Mouse (Mus musculus): ENCODE measurements at regions not wholly inside any gene's neighbourhood (a gene's known extent, or its start where the extent isn't known, plus 50 kb on each side); places are given as distances from the start of the nearest gene placed in this dataset.
"Not testable (repeated sequence)": the region's sequence is repeated elsewhere in the genome, so short reads cannot be mapped to it uniquely, and the experiment has no call there.

DNA sequence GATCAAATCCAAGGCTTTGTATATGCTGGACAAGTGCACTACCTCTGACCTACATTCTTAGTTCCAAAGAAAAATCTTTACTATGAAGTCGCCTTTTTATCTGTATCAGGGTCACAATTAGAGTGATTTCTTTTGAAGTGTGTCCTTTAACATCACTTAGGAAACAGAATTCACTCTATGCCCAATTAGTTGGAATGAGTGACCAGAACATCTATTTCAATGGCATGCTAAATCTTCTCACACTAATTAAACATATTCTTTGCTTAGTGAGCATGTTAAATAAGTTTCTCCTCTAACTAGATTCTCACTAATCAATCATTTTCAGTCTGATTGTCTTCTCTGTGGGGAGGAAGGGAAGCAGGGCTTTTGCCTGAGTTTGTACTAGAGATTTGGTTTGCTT is 84.9 kb downstream of the Arl6ip6 start:
- in situ Hi-C loops (cut with MboI, MseI) = no loop called here

DNA sequence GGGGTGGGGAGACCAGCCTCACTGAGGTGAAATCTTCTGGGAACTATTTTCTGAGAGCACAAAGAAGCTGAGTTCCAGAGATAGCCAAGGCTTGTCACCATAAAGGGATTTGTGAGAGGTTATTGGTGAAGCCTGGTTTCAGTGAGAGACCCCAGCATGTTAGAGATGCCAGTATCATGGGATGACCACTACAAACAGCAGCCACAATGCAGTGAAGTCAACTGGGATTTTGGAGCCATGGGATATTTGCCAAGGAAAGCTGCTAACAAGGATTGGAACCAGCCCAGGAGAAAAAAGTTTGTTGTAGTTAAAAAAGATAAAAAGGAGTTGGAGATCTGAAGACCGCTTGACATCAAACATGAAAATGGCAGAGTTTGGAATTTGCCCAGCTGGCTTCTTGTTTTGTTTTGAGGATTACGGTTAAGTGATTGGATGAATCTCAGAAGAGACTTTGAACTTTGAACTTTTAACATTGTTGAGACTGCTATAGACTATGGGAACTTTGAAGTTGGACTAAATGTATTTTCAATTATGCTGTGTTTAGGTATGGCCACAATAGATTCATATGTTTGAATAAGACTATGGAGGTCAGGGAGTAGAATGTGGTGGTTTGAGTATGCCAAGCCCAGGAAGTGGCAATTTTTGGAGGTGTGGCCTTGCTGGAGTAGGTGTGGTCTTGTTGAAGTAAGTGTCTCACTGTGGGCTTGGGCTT is 110.3 kb downstream of the Arl6ip6 start:
- in situ Hi-C loops (cut with MboI, MseI) = no loop called here

DNA sequence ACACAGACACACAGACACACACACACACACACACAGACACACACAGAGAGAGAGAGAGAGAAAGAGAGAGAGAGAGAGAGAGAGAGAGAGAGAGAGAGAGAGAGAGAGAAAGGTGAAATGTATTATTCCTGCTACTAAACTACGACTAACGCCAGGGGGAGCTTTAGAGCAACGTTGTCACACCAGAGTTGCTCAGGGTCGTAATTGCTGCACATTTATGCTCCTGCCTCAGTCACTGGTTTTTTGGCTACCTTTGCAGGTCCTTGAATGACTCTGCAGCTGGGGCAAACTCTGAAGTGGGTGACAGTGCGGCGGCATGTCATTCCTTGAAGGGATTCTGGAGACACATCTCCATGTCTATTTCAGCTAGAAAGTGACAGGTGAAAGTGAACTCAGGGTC is 139.2 kb downstream of the Arl6ip6 start:
- in situ Hi-C loops (cut with MboI, MseI) = no loop called here

DNA sequence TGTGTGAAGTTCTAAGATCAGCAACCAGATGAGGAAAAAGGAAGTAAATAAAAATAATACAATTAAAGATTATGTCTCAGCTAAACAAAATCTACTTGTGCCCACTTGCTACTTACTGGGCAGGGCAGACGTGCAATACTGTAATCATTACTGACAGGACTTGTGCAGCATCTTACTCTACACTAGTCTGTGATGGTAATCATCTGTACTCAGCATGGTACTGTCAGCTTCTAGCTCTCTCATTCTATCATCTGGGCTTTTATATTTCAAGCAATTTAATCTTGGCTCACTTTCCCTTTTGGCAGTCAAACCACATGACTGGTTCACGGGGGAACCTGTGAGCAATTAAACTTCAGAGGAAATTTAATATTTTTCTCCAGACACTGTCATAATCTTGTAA is 167.5 kb downstream of the Arl6ip6 start:
- in situ Hi-C loops (cut with MboI, MseI) = no loop called here

DNA sequence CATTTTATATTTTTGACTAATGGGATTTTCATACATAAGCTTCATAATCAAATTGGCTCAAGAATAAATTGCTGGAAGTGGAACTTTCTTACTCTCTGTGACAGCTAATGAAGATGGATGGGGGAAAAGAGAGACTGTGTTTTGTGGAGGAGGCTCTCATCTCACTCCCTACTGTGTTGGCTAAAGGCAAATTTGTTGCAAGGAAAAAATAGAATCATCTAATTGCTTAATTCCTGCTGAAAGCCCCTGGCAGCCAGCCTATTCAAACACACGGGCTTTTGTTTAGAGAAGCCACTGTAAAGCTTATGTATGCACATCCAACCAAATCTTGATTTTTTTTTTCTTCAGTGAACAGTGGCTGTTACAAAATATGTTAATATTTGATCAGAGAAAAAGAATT is 190.8 kb downstream of the Arl6ip6 start:
- in situ Hi-C loops (cut with MboI, MseI) = loop anchor here in 1 of 2 experiments (10.0 kb wide), 1 partner anchor 882 kb away; no protein-coding TSS in a partner anchor

DNA sequence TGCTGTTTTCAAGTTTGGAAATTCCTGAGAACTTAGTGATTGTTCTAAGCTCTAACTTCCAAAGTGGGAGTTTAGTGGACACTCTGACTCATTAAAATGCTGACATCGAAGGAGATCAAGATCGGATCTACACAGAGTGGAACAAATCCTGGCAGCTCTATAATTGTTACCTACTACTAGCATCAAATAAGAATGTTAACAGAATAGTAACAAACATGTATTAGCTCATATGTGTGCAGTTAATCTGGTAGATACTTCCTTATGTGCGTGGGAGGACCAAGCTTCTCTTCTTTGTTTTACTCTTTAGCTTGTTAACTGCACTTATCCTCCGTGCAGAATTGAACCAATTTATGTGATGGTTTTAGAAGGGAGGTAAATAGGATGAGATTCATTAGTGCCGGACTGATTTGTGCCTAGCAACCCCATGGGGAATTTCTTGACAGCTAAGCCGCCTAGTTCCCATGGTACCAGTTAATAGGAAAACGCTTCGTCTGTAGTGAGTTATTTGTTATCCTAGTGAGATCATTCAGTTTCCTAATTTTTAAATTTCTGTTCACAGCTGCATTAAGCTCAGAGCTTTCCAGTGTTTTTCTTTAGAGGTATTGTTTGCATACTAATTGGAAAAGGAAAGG is 193.1 kb downstream of the Arl6ip6 start:
- in situ Hi-C loops (cut with MboI, MseI) = loop anchor here in 1 of 2 experiments (10.0 kb wide), 1 partner anchor 880 kb away; no protein-coding TSS in a partner anchor

DNA sequence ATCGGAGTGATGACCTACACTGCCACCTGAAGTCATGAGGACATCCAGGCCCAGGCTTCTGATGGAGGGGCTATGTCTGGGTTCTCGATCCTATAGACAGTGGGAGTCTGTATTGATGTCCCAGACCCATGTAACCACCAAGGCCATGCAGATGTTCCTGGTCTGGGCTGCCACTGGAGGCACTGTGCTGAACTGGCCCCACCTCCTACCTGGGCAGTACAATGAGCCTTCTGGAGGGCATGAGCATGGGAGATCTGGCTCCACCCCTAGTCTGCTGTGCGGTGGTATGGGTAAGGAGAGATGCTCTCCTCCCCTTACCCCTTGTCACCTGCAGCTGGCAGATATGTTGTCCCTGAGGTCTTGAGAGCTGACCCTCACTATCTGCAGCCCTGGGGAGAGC is 197.1 kb downstream of the Arl6ip6 start:
- in situ Hi-C loops (cut with MboI, MseI) = loop anchor here in 1 of 2 experiments (10.0 kb wide), 1 partner anchor 876 kb away; no protein-coding TSS in a partner anchor

DNA sequence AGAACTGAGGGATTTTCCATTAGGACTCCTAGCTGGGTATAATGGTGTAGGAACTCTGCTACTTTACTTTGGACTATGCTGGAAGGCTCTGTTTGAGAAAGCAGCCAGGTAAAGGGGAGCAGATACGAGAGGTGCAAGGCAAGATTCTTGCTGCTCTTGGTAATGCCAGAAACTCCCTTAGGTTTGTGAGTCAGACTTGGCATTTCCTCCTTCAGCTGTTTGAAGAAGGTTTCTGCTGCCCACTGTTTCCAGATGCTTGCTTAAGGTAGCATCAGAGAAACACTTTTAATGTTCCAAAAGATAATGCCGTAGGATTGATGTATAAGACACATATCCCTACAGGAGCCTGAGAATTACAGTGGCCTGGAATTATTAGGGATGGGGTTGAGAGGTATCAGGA is 222.9 kb downstream of the Arl6ip6 start:
- in situ Hi-C loops (cut with MboI, MseI) = no loop called here

DNA sequence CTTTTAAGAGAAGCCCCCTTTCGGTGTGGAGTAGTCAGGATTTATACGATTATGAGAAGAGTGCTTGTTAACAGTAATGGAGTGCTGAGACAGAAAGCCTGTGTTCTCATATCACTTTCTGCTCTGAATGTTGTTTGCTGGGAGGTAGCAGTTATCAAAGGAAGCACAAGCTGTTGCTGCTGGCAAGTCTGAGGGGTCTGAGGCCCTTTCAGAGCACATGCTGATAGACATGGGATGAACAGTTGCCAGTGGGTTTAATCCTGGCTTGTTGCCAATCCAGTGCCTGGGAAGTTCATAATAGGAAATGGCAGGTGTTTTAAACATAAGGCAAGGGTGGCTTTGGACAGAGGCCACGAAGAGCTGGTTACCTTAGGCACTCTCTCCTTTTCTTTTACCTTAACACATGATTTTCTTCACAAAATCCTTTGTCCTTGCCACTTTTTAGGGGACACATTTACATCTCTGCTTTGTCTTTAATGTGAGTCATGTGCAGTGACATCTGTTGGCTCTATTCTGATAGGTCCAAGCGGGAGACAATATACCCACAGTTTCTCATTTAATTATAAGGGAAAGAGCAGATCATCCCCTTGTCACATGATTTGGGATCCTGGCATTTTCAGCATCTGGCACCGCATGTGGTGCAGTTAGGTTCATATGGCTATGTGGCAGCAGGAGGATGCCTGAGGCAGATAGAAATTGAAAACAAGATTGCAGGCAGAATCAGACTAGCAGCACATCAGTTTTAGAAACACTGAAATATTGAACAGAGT is 245.7 kb downstream of the Arl6ip6 start:
- in situ Hi-C loops (cut with MboI, MseI) = no loop called here

DNA sequence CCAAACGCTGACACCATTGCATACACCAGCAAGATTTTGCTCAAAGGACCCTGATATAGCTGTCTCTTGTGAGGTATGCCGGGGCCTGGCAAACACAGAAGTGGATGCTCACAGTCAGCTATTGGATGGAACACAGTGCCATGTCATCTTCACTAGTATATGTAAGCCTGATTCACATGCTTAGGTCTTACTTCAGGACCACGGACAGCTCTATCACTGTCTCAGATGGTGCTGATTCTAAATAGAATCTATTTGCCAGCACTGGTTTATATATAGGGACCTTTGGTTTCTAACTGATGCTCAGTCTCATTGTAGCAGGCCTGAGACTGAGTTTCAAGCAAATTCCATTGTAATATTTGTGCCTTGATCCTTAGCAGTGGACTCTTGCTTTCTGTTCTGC is 248.8 kb downstream of the Arl6ip6 start:
- in situ Hi-C loops (cut with MboI, MseI) = loop anchor here in 1 of 2 experiments (10.0 kb wide), 1 partner anchor 526 kb away; no protein-coding TSS in a partner anchor

DNA sequence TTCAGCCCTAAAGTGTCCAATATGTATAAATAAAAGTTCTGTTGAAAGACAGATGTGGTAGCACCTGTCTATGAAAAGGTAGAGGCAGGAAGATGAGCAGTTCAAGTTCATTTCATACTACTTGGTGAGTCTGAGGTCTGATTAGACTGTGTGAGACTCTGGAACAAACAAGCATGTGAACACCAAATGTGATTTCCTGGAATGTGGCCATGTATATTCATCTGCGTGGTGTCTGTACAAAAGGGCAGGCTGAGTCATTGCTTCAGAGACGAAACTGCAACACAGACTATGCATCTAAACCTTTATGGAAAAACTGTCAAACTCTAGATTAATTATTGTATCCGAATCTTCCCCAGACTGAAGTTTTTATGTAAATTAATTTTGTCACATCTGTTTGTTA is 268.7 kb downstream of the Arl6ip6 start:
- in situ Hi-C loops (cut with MboI, MseI) = no loop called here

DNA sequence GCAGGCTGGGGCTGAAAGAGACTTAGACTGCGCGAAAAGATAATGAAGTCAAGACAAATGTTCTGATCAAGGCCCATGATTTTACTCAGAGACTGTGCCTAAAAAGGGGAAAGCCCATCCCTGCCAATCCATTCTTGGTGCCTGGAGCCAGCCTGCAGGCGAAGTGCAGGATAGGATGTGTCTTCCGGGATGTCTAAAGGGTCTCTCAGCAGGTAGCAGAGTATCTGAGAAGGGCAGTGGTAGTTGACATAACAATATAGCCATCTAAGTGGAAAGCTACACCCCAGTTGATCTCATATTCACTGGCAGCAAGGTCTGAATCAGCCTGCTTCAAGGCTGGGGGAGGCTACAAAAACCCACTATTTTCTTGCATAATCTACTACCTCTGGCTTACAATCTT is 282.9 kb downstream of the Arl6ip6 start:
- in situ Hi-C loops (cut with MboI, MseI) = no loop called here

DNA sequence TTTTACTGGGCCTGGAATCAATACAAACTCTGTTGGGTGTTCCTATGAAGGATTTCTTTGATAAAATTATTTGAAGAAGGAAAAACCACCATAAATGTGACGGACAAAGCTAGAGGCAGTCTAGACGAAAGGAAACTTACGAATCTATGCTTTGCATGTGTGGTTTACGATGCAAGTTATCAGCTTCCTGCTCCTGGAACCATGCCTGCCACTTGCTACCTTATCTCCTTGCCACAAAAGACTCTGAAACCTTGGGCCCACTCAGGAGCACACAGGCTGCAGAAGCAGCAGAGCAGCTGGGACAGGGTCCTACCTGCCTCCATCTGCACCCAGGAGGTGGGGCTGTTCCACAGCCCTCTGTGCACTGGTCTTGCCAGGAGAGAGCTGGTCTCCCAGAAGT is 287.5 kb downstream of the Arl6ip6 start:
- in situ Hi-C loops (cut with MboI, MseI) = not testable (repeated sequence)

DNA sequence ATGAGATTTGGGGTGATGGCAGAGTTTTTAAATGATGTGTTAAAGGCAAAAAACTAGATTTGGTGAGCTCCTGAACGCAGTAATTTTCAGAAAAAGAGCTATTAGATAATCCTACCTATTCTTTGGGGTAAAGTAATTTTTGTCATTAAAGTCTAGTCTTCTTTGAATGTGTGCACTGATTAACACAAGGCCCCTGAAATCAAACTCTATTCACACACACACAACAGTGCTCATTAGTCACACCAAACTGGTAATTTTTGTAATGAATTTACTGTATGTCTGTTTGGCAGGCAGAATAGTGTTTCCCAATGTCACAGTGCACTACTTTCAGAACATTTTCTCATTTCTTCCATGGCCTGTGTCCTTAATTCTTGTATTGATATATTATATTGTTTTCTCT is 296.8 kb downstream of the Arl6ip6 start:
- in situ Hi-C loops (cut with MboI, MseI) = no loop called here

DNA sequence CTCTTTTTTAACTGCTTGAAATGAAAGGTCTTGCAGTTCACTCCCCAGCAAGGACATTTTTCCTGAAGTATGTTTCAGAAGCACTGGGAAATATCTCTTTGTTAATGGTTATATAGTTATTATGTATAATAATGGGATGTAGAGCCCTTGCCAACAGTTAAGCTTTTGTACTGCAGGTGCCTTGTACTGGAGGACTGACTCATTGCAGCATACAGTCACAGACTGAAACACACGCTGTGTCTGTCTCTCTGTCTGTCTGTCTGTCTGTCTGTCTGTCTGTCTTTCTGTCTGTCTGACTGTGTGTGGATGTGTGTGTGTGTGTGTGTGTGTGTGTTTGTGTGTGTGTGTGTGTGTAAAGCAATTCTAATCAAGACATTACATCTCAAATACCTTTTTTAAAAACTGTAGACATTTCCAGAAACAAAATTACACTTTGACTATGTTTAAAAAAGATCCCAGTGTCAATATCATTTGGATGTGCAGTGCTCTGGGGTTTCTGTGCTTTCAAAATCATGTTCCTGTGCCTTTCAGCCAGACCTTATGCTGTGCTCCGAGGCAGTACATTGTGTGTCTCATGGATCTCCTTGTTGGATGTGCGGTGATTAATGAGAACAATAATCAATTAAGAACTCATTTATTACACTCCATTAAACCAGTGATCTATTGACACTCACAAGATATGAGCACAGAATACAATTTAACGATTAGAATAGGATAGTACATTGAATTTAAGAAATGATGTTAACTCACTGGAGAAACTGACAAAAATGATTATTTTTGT is 299.5 kb downstream of the Arl6ip6 start:
- in situ Hi-C loops (cut with MboI, MseI) = no loop called here

DNA sequence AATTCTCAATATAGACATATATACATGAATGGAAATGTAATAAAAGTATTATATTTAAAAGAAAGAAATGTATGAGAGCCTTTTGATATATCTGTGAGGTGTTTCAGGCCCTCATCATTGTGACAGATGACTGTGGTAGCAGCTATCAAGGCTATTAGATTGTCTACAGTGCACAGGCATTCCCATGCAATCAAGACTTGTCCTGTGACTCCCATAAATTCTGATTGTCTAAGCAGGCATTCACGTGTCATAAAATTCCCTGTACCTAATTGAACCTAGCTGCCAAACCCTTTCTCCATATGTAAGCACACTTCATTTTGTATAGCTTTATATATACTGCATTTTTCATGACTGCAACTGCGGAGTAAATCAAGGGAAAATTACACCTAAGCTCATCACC is 301.3 kb downstream of the Arl6ip6 start:
- in situ Hi-C loops (cut with MboI, MseI) = no loop called here

DNA sequence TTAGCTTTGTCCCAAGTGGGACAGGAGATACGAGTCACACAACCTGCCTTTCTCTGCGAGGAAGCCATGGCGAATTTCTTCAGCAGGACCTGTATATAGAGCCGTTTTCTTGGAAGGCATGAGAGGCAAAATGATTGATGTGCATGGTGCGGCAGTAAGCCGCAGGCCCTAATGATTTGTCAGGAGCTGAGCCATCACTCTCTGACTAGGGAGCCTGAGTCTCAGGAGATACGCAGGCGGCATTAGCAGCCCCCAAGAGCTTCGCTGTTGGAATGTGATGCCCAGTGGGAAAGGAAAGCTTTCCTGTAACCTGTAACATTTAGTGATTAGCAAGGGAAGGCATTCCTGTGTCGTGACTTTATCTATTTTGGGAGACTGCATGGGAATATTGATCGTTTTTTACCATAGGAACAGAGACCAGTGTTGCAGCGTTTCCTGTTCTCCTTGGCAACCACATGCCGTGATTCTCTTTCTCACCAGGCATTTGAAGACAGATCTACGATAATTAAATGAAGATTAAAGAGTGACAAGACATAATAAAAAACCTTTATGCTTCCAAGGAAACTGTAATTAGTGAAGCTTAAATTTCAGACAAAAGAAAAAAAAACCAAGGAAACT is 310.2 kb downstream of the Arl6ip6 start:
- in situ Hi-C loops (cut with MboI, MseI) = no loop called here

DNA sequence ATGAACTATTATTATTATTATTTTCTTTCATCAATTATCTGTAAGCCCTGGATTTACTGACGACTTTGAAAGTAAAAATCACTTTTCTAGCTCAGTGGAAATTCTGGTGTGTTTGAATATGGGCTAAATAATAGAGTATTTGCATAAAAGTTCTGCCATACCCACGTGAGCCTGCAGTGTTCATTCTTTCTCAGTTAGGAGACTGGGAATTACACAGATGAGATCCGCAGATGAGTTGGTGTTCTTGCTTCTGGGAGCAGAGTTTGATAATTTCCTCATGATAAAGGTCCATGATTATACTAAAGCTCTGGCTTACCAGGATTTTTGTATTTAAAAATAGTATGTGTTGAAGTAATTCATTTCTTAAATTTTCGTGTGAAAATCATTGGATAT is 310.7 kb downstream of the Arl6ip6 start:
- in situ Hi-C loops (cut with MboI, MseI) = no loop called here

DNA sequence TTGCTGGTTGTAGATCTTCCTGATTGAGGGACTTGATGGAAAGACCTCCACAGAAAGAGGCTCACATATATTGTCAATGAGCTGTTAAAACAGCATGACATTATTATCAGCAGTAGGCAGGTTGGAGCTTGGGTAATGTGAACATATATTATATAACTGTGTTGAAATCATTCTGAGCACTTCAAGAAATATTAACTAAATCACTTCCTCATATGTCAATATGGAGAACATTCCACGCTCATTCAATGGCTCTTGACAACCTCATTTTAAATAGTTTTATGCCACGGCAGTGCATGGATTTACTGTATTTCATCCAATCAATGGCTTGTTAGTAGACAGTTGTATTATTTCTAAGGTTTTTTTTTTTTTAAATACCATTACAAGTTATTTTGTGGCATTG is 350.6 kb downstream of the Arl6ip6 start:
- in situ Hi-C loops (cut with MboI, MseI) = no loop called here

DNA sequence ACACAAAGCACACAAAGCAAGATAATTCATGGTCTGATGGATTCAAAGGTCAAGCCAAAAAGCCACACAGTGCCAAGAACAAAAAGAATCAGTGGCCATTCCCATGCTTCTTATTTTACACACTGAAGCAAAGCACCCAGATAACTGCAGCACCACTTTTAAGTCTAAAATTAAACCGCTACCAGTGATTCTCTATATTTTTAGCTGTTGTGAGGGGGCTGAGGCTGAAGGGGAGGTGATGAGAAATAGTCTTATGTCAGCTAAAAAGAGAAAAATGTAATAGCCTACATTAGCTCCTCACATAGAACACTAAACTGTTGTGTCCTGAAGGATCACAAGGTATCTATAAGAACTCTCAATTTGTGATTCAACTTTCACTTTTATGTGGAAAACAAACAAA is 382.5 kb downstream of the Arl6ip6 start:
- in situ Hi-C loops (cut with MboI, MseI) = no loop called here

DNA sequence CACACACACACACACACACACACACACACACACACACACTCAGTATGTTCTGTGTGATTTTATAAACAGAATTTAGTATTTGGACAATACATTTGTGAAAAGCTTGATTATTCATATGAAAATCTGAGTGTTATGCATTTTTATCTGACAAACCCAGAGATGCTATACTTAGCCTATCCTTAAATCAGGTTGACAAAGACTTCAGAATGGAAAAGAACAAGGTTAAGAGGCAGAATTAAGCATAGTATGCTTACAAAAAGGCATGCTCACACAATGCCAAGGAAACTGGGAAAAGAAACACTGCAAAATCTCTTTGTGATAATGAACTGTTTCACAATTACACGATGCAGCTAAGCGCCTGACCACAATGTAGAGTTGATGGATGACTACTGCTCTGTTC is 414.3 kb downstream of the Arl6ip6 start:
- in situ Hi-C loops (cut with MboI, MseI) = no loop called here

Measured in T-helper 17 cell (primary cell).